Mouse (Mus musculus) heart, adult 2 months (tissue): ENCODE measurements around the gene Cpne5.

Source experiments
- CTCF ChIP-seq: fragments of 200-600 bp; IDR thresholded peaks from 2 replicates; pipeline ENCODE4 v1.8.1; 2022; ENCODE audit warnings: antibody characterized with exemption, mild to moderate bottlenecking, moderate library complexity
- EP300 ChIP-seq: fragments of 200-500 bp; IDR thresholded peaks from 2 replicates; pipeline ENCODE4 v1.6.1; 2011; ENCODE audit warnings: low read depth, low read length, control low read depth; ENCODE audit not compliant: insufficient read depth
- POLR2A ChIP-seq: fragments of 200-500 bp; IDR thresholded peaks from 2 replicates; pipeline ENCODE4 v1.6.1; 2011; ENCODE audit warnings: mild to moderate bottlenecking, low read depth, low read length, control low read depth; ENCODE audit not compliant: insufficient read depth

DNA sequence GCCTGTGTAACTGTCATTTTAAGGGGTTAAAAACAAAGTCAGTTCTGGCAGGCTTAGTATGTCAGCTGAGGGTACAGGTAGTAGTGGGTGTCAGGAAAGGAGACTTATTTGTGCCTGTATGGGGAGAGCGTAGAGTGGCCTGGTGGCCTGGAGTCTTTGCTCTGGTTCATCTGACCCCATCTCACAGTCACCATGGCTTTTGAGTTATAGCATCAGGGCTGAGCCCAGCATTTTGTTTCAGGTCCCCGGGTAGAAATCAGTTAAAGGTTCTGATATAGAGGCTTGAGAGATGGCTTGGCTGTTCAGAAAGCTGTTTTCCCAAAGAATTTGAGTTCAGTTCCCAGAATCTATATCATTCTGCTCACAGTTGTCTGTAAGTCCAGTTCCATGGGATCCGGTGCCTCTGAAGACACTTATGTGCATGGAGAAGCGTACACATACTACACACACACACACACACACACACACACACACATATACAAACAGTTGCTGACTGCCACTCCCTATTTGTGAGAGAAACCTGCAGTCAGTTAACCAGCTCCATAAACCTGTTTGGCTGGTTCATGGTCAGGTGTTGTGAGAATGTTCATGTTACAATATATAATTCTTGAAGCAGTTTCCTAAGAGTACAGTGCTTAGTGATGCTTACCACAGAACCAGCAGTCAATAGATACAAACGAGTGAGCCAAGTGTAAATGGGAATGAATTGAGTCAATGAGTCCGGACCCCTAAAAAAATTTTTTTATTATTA, 30.1 kb upstream of the Cpne5 start:
- no peak for TF ChIP-seq CTCF
- no peak for TF ChIP-seq POLR2A
- no peak for TF ChIP-seq EP300
